Mouse (Mus musculus): ENCODE results near the gene Ankrd6.

GRCm38 (mm10) chr4:32928692-32929448, 21.8 kb downstream of the Ankrd6 start:
- TF ChIP-seq CTCF (IDR thresholded peaks at IDR 0.05; ENCODE audit: borderline replicate concordance, insufficient read depth, low read length) (no peak), POLR2A (IDR thresholded peaks at IDR 0.05; ENCODE audit: low read depth, low read length) (no peak)
